In genomic region chr10:81233226-81233585, GRCm38 (mm10) we compare ENCODE assay signal across 9 mouse cellular contexts. TPM values are rescaled to one million over a fixed set of nuclear protein-coding genes. Genes with fewer than 3 reads are reported as not detected.
DNase-seq lines count a peak whose midpoint lies in the region; ATAC-seq and TF ChIP-seq lines count a peak whose summit lies in the region.
"Had no signal": no experiment of that assay in that cellular context is flagged by ENCODE, and none has a peak within 500 bp of the region (broad histone marks: within the 10 kb centered on the region; RNA-seq: fewer than 3 reads in every experiment).

No protein-coding gene starts in this region.

- no peak for TF ChIP-seq EP300 in CH12.LX (IDR thresholded peaks at IDR 0.05; ENCODE audit: low read length)

- peaks cover 59% of the 10 kb centered on the region for H3K27me3 ChIP-seq in heart, embryonic 10.5 days (ENCODE audit: insufficient read depth, poor library complexity, severe bottlenecking)
- peaks cover 13% of the 10 kb centered on the region for H3K27me3 ChIP-seq in CH12.LX (replicated peaks)
- H3K27me3 ChIP-seq in forebrain, embryonic 14.5 days (replicated peaks; ENCODE audit: control insufficient read depth, insufficient read depth, low read length) = no peaks in the 10 kb centered on the region
- peaks cover 67% of the 10 kb centered on the region for H3K27me3 ChIP-seq in liver, embryonic 13.5 days

- TF ChIP-seq CTCF in CH12.LX (conservative IDR thresholded peaks at IDR 0.05 in 1 of 2, IDR thresholded peaks at IDR 0.05 in 1 of 2; ENCODE audit: low read depth in 2 of 2, low read length in 2 of 2) = no peak

- H3K4me1 ChIP-seq in heart, embryonic 10.5 days = peaks cover 41% of the 10 kb centered on the region
- peaks cover 14 to 17% of the 10 kb centered on the region in 2 experiments for H3K4me1 ChIP-seq in CH12.LX (ENCODE audit: control insufficient read depth in 1 of 2, insufficient read depth in 2 of 2)
- peaks cover 17% of the 10 kb centered on the region; the same call in 1 of the 2 replicates for H3K4me1 ChIP-seq in forebrain, embryonic 14.5 days (ENCODE audit: control insufficient read depth, insufficient read depth, low read length)
- H3K4me1 ChIP-seq in liver, embryonic 13.5 days (replicated peaks) = peaks cover 31% of the 10 kb centered on the region

- peak overlapping the region; percentile 84 for H3K4me3 ChIP-seq in heart, embryonic 10.5 days
- H3K4me3 ChIP-seq in CH12.LX (replicated peaks in 1 of 3; ENCODE audit: low read depth in 2 of 3, low read length in 2 of 3, poor library complexity in 1 of 3) = peak overlapping the region; percentile 65 to 83 (median 73)
- H3K4me3 ChIP-seq in forebrain, embryonic 14.5 days (ENCODE audit: low read depth, low read length) = peak overlapping the region; percentile 57
- peak overlapping the region; percentile 70 for H3K4me3 ChIP-seq in liver, embryonic 13.5 days (replicated peaks)

- intact Hi-C loops in heart, postnatal 36 days (cut with DNase I) = no loop called here

- DNase-seq in heart, embryonic 10.5 days (ENCODE audit: low spot score) = no peak
- DNase-seq in heart, postnatal 36 days = no peak
- DNase-seq in CH12.LX (ENCODE audit: extremely low read depth) = no peak
- no peak for DNase-seq in forebrain, embryonic 14.5 days (ENCODE audit: low spot score)
- no peak for DNase-seq in liver, embryonic 13.5 days
- no peak for DNase-seq in embryo, embryonic 9.5 days (ENCODE audit: extremely low spot score)
- DNase-seq in cerebellum, postnatal 4 days (ENCODE audit: low spot score in 2 of 2) = no peak
- no peak for DNase-seq in thymus, postnatal 10 days (ENCODE audit: low spot score in 2 of 2)

- no peak for TF ChIP-seq POLR2A in CH12.LX (IDR thresholded peaks at IDR 0.05; ENCODE audit: low read depth, low read length)

- H3K79me2 ChIP-seq in CH12.LX (replicated peaks; ENCODE audit: control insufficient read depth, extremely low read depth, insufficient read depth, poor library complexity, severe bottlenecking) = no peaks in the 10 kb centered on the region

- WGBS in heart, embryonic 10.5 days = under 1% methylated on average over 27 of the region's 28 CpGs
- 3% methylated on average over 23 of the region's 28 CpGs for WGBS in forebrain, embryonic 14.5 days
- under 1% methylated on average over 23 of the region's 28 CpGs for WGBS in liver, embryonic 13.5 days (ENCODE audit: insufficient replicate concordance)

- ATAC-seq in forebrain, embryonic 14.5 days = peak; percentile 61
- ATAC-seq in liver, embryonic 13.5 days (ENCODE audit: low read depth) = peak; percentile 57; the same call in 1 of the 2 replicates

- H3K4me2 ChIP-seq in CH12.LX (ENCODE audit: insufficient read depth, low read depth, poor library complexity, severe bottlenecking) = peak overlapping the region; percentile 76
- H3K4me2 ChIP-seq in forebrain, embryonic 14.5 days (ENCODE audit: low read length) = peak overlapping the region; percentile 55
- peak overlapping the region; percentile 76 for H3K4me2 ChIP-seq in liver, embryonic 13.5 days

- no peaks in the 10 kb centered on the region for H3K9me3 ChIP-seq in heart, embryonic 10.5 days
- no peaks in the 10 kb centered on the region for H3K9me3 ChIP-seq in CH12.LX (replicated peaks; ENCODE audit: low read length)
- no peaks in the 10 kb centered on the region for H3K9me3 ChIP-seq in forebrain, embryonic 14.5 days (replicated peaks; ENCODE audit: control insufficient read depth, low read length)
- no peaks in the 10 kb centered on the region for H3K9me3 ChIP-seq in liver, embryonic 13.5 days (replicated peaks)

- no peaks in the 10 kb centered on the region; the same call in 1 of the 2 replicates for H3K36me3 ChIP-seq in heart, embryonic 10.5 days
- H3K36me3 ChIP-seq in CH12.LX (replicated peaks in 1 of 2; ENCODE audit: control insufficient read depth in 1 of 2, insufficient read depth in 1 of 2, low read length in 1 of 2) = peaks cover 0 to 38% of the 10 kb centered on the region in 2 experiments
- H3K36me3 ChIP-seq in forebrain, embryonic 14.5 days (ENCODE audit: control insufficient read depth, insufficient read depth, low read length) = no peaks in the 10 kb centered on the region
- H3K36me3 ChIP-seq in liver, embryonic 13.5 days = no peaks in the 10 kb centered on the region

- in situ Hi-C loops in CH12.LX (cut with MboI; ENCODE audit: low pct_ligation_motif_present, low pct_unique_long_range_greater_than_20kb, low sequenced_read_pairs) = no loop called here

- TF ChIP-seq RAD21 in CH12.LX (IDR thresholded peaks at IDR 0.05; ENCODE audit: low read depth, low read length) = no peak

- dilution Hi-C loops in CH12.LX (cut with MboI; ENCODE audit: extremely low pct_ligation_motif_present, extremely low pct_unique_long_range_greater_than_20kb, low sequenced_read_pairs) = no loop called here

- peak overlapping the region; percentile 80 for H3K9ac ChIP-seq in CH12.LX (ENCODE audit: insufficient read depth, low read depth)
- H3K9ac ChIP-seq in forebrain, embryonic 14.5 days (ENCODE audit: low read length) = peak overlapping the region; percentile 78
- H3K9ac ChIP-seq in liver, embryonic 13.5 days = peak overlapping the region; percentile 69

- peak overlapping the region; percentile 94 for H3K27ac ChIP-seq in heart, embryonic 10.5 days
- no peak overlapping the region for H3K27ac ChIP-seq in CH12.LX (ENCODE audit: insufficient read depth, low read depth)
- H3K27ac ChIP-seq in forebrain, embryonic 14.5 days (ENCODE audit: low read depth, low read length) = no peak overlapping the region
- H3K27ac ChIP-seq in liver, embryonic 13.5 days = no peak overlapping the region; the same call in 1 of the 2 replicates

TF ChIP-seq in CH12.LX, 34 proteins besides CTCF, POLR2A, EP300 and RAD21:
- TF ChIP-seq CHD2 (IDR thresholded peaks at IDR 0.05; ENCODE audit: low read length) = 0 out of 2 replicates have a peak, but pooled peaks have one; percentile 33
- no peak for TF ChIP-seq JUND (conservative IDR thresholded peaks at IDR 0.05; ENCODE audit: low read depth, low read length)

RNA-seq across cellular contexts. Expression of gene Zfr2, which starts 0.3 kb away (rescaled TPM):
- 4.9 and 5.6 TPM in 2 replicates for polyA plus RNA-seq in heart, embryonic 10.5 days (2016; fragmentation: Nextera tagmentation; extraction: Ambion mirVana)
- 1 to 10 TPM; 2.5 to 3.6 TPM for total RNA-seq in heart, postnatal 36 days (2021)
- total RNA-seq in CH12.LX (2012; rRNA removed) (5.5 and 13.5 TPM in 2 replicates), CH12.LX (2014; rRNA removed) (1.0 and 1.2 TPM in 2 replicates)
- polyA plus RNA-seq in CH12.LX (2012; ENCODE audit: insufficient read length, low read depth) = 2.4 and 2.7 TPM in 2 replicates
- polyA plus RNA-seq in forebrain, embryonic 14.5 days (2014; fragmentation: Nextera tagmentation; extraction: Ambion mirVana) = 7.5 and 13.4 TPM in 2 replicates
- polyA plus RNA-seq in liver, embryonic 13.5 days (2015; fragmentation: Nextera tagmentation; extraction: Ambion mirVana) = 0.28 and 0.43 TPM in 2 replicates
- total RNA-seq: common myeloid progenitor, adult 5-6 weeks had no signal

RNA-seq across cellular contexts. Expression of gene Atcay, which starts 2.6 kb away (rescaled TPM):
- 0.28 and 0.37 TPM in 2 replicates for polyA plus RNA-seq in heart, embryonic 10.5 days (2016; fragmentation: Nextera tagmentation; extraction: Ambion mirVana)
- total RNA-seq in heart, postnatal 36 days (2021) = under 1 TPM in 1 of 2 experiments, not detected in 1; 0.11 TPM
- total RNA-seq in CH12.LX (2012; rRNA removed) (0.08 and 0.17 TPM in 2 replicates), CH12.LX (2014; rRNA removed) (0.05 TPM in 1 of 2 replicates, not detected in the other)
- 0.06 and 0.12 TPM in 2 replicates for polyA plus RNA-seq in CH12.LX (2012; ENCODE audit: insufficient read length, low read depth)
- 56.6 and 78.4 TPM in 2 replicates for polyA plus RNA-seq in forebrain, embryonic 14.5 days (2014; fragmentation: Nextera tagmentation; extraction: Ambion mirVana)
- polyA plus RNA-seq in liver, embryonic 13.5 days (2015; fragmentation: Nextera tagmentation; extraction: Ambion mirVana) = 0.05 and 0.08 TPM in 2 replicates
- total RNA-seq: common myeloid progenitor, adult 5-6 weeks had no signal

RNA-seq across cellular contexts. Expression of gene Matk, which starts 19.5 kb away (rescaled TPM):
- 1.2 and 2.2 TPM in 2 replicates for polyA plus RNA-seq in heart, embryonic 10.5 days (2016; fragmentation: Nextera tagmentation; extraction: Ambion mirVana)
- total RNA-seq in heart, postnatal 36 days (2021) = under 1 TPM; 0.39 to 0.41 TPM
- 2.9 and 3.9 TPM in 2 replicates for total RNA-seq in CH12.LX (2012; rRNA removed)
- total RNA-seq in CH12.LX (2014; rRNA removed) = 4.9 and 5.2 TPM in 2 replicates
- polyA plus RNA-seq in CH12.LX (2012; ENCODE audit: insufficient read length, low read depth) = 2.1 and 2.5 TPM in 2 replicates
- 12.3 and 17.4 TPM in 2 replicates for polyA plus RNA-seq in forebrain, embryonic 14.5 days (2014; fragmentation: Nextera tagmentation; extraction: Ambion mirVana)
- polyA plus RNA-seq in liver, embryonic 13.5 days (2015; fragmentation: Nextera tagmentation; extraction: Ambion mirVana) = 1.2 and 1.8 TPM in 2 replicates

RNA-seq across cellular contexts. Expression of gene Nmrk2, which starts 31.4 kb away (rescaled TPM):
- 2.7 and 3.8 TPM in 2 replicates for polyA plus RNA-seq in heart, embryonic 10.5 days (2016; fragmentation: Nextera tagmentation; extraction: Ambion mirVana)
- 1 to 10 TPM; 7.8 to 7.9 TPM for total RNA-seq in heart, postnatal 36 days (2021)
- total RNA-seq in CH12.LX (2012; rRNA removed) (0.08 TPM in 1 of 2 replicates, not detected in the other), CH12.LX (2014; rRNA removed) (not detected in 2 replicates)
- not detected in 2 replicates for polyA plus RNA-seq in CH12.LX (2012; ENCODE audit: insufficient read length, low read depth)
- not detected in 2 replicates for polyA plus RNA-seq in forebrain, embryonic 14.5 days (2014; fragmentation: Nextera tagmentation; extraction: Ambion mirVana)
- polyA plus RNA-seq in liver, embryonic 13.5 days (2015; fragmentation: Nextera tagmentation; extraction: Ambion mirVana) = not detected in 2 replicates
- total RNA-seq: common myeloid progenitor, adult 5-6 weeks had no signal

RNA-seq across cellular contexts. Expression of gene Mrpl54, which starts 33.5 kb away (rescaled TPM):
- 284 and 285 TPM in 2 replicates for polyA plus RNA-seq in heart, embryonic 10.5 days (2016; fragmentation: Nextera tagmentation; extraction: Ambion mirVana)
- 10 to 100 TPM; 95.2 to 97.4 TPM for total RNA-seq in heart, postnatal 36 days (2021)
- total RNA-seq in CH12.LX (2012; rRNA removed) = 128 and 140 TPM in 2 replicates
- total RNA-seq in CH12.LX (2014; rRNA removed) = 131 and 167 TPM in 2 replicates
- 104 and 120 TPM in 2 replicates for polyA plus RNA-seq in CH12.LX (2012; ENCODE audit: insufficient read length, low read depth)
- 107 and 136 TPM in 2 replicates for polyA plus RNA-seq in forebrain, embryonic 14.5 days (2014; fragmentation: Nextera tagmentation; extraction: Ambion mirVana)
- 130 and 134 TPM in 2 replicates for polyA plus RNA-seq in liver, embryonic 13.5 days (2015; fragmentation: Nextera tagmentation; extraction: Ambion mirVana)

Comparison
In these comparisons a context has a peak if more than half of its experiments do, and no peak if none do; other contexts are left out.
1. RNA of gene Atcay, which starts 2.6 kb away (polyA plus RNA-seq): 56.6 to 78.4 TPM in forebrain, embryonic 14.5 days; 0.28 to 0.37 TPM in heart, embryonic 10.5 days, 0.05 to 0.08 TPM in liver, embryonic 13.5 days and 0.06 to 0.12 TPM in CH12.LX; every median in the first group is over 10 times any median in the second.
2. Peak in every context shown above with its lines, with median percentiles within 50 percentile points of each other: H3K4me3 ChIP-seq, H3K4me2 ChIP-seq and H3K9ac ChIP-seq.